Mouse (Mus musculus) left cerebral cortex, postnatal 4 days (tissue): ENCODE results near the gene Mnx1. TPM values are rescaled to one million over a fixed set of nuclear protein-coding genes. Genes with fewer than 3 reads are reported as not detected.
"Not testable (repeated sequence)": the region's sequence is repeated elsewhere in the genome, so short reads cannot be mapped to it uniquely, and the experiment has no call there.

Experiments used
- DNase-seq: peaks from one replicate; pipeline ENCODE4 v3.0.0-alpha.2; 2022
- intact Hi-C: fragments of 180-260 bp; cut with DNase I; formaldehyde crosslinking; loops from one replicate; pipeline ENCODE4 v1.15.1; 2025
- total RNA-seq, 2 experiments: library from RNA; stranded (reverse); gene quantifications; 2 replicates each; pipeline ENCODE4 v1.2.3; 2021

Gene Mnx1
- total RNA-seq, 2 experiments from 2014 or later: not detected

GRCm38 (mm10) chr5:29470851-29471394, 7.3 kb downstream of the Mnx1 start:
- no peak for DNase-seq

GRCm38 (mm10) chr5:29470271-29470670, 8.0 kb downstream of the Mnx1 start:
- intact Hi-C loops: loop anchor here (10.0 kb wide), 1 partner anchor 1015 kb away; no protein-coding TSS in a partner anchor
- DNase-seq: no peak

More at GRCm38 (mm10) chr5:29470851-29471394, 7.3 kb downstream of the Mnx1 start:
- intact Hi-C loops: loop anchor here (10.0 kb wide), 1 partner anchor 1016 kb away; no protein-coding TSS in a partner anchor

GRCm38 (mm10) chr5:29469501-29469900, 8.8 kb downstream of the Mnx1 start:
- intact Hi-C loops: no loop called here

GRCm38 (mm10) chr5:29468351-29469065, 9.8 kb downstream of the Mnx1 start:
- no peak for DNase-seq
- intact Hi-C loops: no loop called here

More at GRCm38 (mm10) chr5:29469501-29469900, 8.8 kb downstream of the Mnx1 start:
- no peak for DNase-seq

GRCm38 (mm10) chr5:29467489-29468350, 10.6 kb downstream of the Mnx1 start:
- intact Hi-C loops: no loop called here
- no peak for DNase-seq

- no peak for DNase-seq
- intact Hi-C loops: no loop called here
Observed at GRCm38 (mm10) chr5:29462943-29463686, 15.2 kb downstream of the Mnx1 start.

- no peak for DNase-seq
- intact Hi-C loops: no loop called here
Observed at GRCm38 (mm10) chr5:29456895-29457656, 21.2 kb downstream of the Mnx1 start.

- intact Hi-C loops: no loop called here
- no peak for DNase-seq
Observed at GRCm38 (mm10) chr5:29452352-29452751, 25.9 kb downstream of the Mnx1 start.

- intact Hi-C loops: no loop called here
- DNase-seq: no peak
Observed at GRCm38 (mm10) chr5:29445275-29445674, 33.0 kb downstream of the Mnx1 start.

GRCm38 (mm10) chr5:29436728-29437127, 41.5 kb downstream of the Mnx1 start:
- intact Hi-C loops: not testable (repeated sequence)

GRCm38 (mm10) chr5:29435491-29435890, 42.8 kb downstream of the Mnx1 start:
- intact Hi-C loops: no loop called here
- DNase-seq: no peak

More at GRCm38 (mm10) chr5:29436728-29437127, 41.5 kb downstream of the Mnx1 start:
- DNase-seq: not testable (repeated sequence)

GRCm38 (mm10) chr5:29434872-29435358, 43.4 kb downstream of the Mnx1 start:
- intact Hi-C loops: no loop called here
- peak; percentile 24 for DNase-seq

GRCm38 (mm10) chr5:29434228-29434871, 43.9 kb downstream of the Mnx1 start, which contains the start of gene Nom1:
Gene Nom1 (plus strand): TSS chr5:29434664.
- intact Hi-C loops: no loop called here
- peak; percentile 87 for DNase-seq

- intact Hi-C loops, DNase-seq: not testable (repeated sequence)
Observed at GRCm38 (mm10) chr5:29423330-29423729, 54.9 kb downstream of the Mnx1 start.

Other genes starting within 250 kb of the Mnx1 start
- 10 to 100 TPM; 38.6 to 41.3 TPM for gene Lmbr1, start 100.1 kb downstream of the Mnx1 start, total RNA-seq
- gene Nom1, start 43.8 kb downstream of the Mnx1 start, total RNA-seq: 10 to 100 TPM; 21.9 to 22.4 TPM
- gene Ube3c, start 90.8 kb upstream of the Mnx1 start, total RNA-seq: 10 to 100 TPM; 92.1 to 93.5 TPM